Mouse (Mus musculus) cerebellum, adult 2 months (tissue): Measurements from ENCODE around the gene Spsb1. TPM values are rescaled to one million over a fixed set of nuclear protein-coding genes. Genes with fewer than 3 reads are reported as not detected.

ENCODE experiments used
- DNase-seq, 2 experiments: peaks; one replicate each; pipeline ENCODE4 v3.0.0; 2021
- H3K27ac ChIP-seq: fragments of 200-500 bp; 2 replicates; pipeline ENCODE4 v1.5.1; 2012; ENCODE audit warnings: low read length, control low read depth, inconsistent platforms; ENCODE audit not compliant: insufficient read depth
- H3K27me3 ChIP-seq: fragments of 200-500 bp; 2 replicates; pipeline ENCODE4 v1.6.1; 2012; ENCODE audit warnings: inconsistent platforms, mild to moderate bottlenecking, low read length, moderate library complexity; ENCODE audit not compliant: control insufficient read depth, insufficient read depth
- H3K4me1 ChIP-seq: fragments of 200-500 bp; 2 replicates; pipeline ENCODE4 v1.6.1; 2011; ENCODE audit warnings: low read length; ENCODE audit not compliant: control insufficient read depth, insufficient read depth
- H3K4me3 ChIP-seq: fragments of 200-500 bp; replicated peaks from 2 replicates; pipeline ENCODE3; 2011; ENCODE audit warnings: mild to moderate bottlenecking, low read depth, low read length, control low read depth; ENCODE audit not compliant: insufficient read depth
- CTCF ChIP-seq: fragments of 200-500 bp; IDR thresholded peaks from 2 replicates; pipeline ENCODE4 v1.5.1; 2011; ENCODE audit warnings: low read depth, mild to moderate bottlenecking, control low read depth, low read length, moderate library complexity, borderline replicate concordance; ENCODE audit not compliant: insufficient read depth
- POLR2A ChIP-seq: fragments of 200-500 bp; IDR thresholded peaks from 2 replicates; pipeline ENCODE4 v1.6.1; 2011; ENCODE audit warnings: low read length, control low read depth, borderline replicate concordance; ENCODE audit not compliant: insufficient read depth
- WGBS: fragments of 180-500 bp; shearing (Covaris S2); methylation state at CpG from one replicate; pipeline ENCODE4 v1.1.7; 2018; 5-methylcytosine and 5-hydroxymethylcytosine counted together
- polyA plus RNA-seq: library from polyadenylated mRNA; depleted of rRNA; stranded (reverse); fragments of >200 nt; gene quantifications from 2 replicates; pipeline ENCODE4 v1.2.3, GENCODE M21; 2012

Gene Spsb1
- polyA plus RNA-seq, 1 experiment = 25.3 TPM

DNA sequence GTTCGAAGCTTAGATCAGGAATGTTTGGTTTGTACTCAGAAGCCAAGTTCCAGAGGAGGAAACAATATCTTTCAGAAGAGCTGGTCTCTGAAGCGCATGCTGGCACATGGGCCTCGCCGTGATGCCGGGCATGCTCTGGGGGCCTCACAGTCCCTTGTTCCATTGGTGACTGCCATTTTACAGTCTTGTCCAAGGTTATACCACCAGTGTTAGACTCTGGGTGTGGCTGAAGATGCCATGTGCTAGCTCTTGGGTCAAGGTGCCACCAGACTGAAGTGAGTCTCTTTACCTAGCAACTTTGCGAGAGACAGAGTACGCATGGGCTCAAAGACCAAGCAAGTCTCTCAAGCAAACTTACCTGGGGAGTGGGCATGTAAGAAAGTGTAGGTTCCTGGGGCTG is 60.5 kb downstream of the Spsb1 start:
- Histone ChIP-seq H3K4me1 (peaks cover 5% of the 10 kb centered on the region; the same call in 1 of the 2 replicates), H3K27me3 (no peaks in the 10 kb centered on the region), H3K4me3 (no peak overlapping the region), H3K27ac (0 out of 2 replicates have a peak overlapping the region, but pooled peaks have one; percentile 5)
- WGBS = 96% methylated on average over 7 of the region's 7 CpGs
- no peak for DNase-seq
- TF ChIP-seq CTCF = no peak
- no peak for TF ChIP-seq POLR2A

DNA sequence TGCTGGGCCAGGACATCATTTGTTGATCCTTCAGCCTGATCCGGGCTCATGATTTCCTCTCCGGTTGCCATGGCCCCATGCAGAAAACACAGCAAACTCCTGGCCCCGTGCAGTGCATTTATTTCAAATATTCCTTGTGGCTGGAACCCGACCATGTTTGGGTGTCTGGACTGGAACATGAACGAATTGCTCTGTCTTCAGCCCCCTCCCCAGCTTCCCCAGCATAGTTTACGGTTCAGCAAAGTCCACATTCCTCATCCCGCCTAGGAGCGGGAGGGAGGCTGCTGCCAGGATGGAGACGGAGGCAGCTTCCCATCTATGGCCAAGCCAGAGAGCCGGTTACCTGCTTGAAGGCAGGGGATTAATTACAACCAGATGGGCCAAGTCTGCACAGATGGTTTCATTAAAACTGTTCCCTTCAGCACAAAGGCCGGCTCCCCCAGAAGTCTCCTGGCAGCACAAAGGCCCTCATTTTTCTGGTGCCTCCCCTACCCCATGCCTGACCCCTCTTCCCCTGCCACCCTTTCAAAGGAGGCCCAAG is 61.2 kb downstream of the Spsb1 start:
- WGBS = 10% methylated on average over 11 of the region's 11 CpGs
- TF ChIP-seq POLR2A = no peak
- no peak for TF ChIP-seq CTCF
- Histone ChIP-seq H3K27me3 (no peaks in the 10 kb centered on the region), H3K4me3 (no peak overlapping the region), H3K4me1 (peaks cover 5% of the 10 kb centered on the region; the same call in 1 of the 2 replicates), H3K27ac (no peak overlapping the region)
- peak; percentile 42 to 64 for DNase-seq

DNA sequence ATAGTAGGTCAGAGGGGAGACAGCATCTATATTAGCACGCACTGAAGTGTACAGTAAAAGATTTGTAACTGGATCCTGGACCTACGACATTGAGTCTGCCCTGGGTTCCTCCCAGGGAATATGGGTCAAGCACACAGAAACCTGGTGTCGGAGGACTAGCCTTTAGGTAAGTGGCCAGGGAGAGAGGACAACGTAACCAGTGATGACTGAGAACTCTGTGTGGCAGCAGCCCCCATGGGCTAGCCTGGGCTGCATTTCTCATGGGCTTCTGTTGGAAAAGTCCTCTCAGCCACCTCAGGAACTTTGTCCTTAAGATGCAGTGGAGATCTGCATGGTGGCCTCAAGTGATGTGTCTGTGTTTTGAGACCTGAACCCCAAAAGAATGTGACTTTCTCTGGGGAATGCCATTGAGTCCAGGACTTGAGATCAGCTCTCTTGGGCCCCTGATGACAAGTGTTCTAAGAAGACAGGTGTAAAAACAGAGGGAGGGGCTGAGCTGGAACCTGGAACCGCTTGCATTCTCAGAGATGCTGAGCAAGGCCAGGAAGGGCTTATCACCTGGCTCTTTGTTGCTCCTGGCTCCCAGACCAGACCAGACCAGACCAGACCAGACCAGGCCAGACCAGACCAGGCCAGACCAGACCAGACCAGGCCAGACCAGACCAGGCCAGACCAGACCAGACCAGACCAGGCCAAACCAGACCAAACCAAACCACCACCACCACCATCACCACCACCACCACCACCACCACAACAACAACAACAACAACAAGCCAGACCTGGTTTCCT is 63.5 kb downstream of the Spsb1 start:
- no peak for DNase-seq
- Histone ChIP-seq H3K27ac (no peak overlapping the region), H3K27me3 (no peaks in the 10 kb centered on the region), H3K4me3 (no peak overlapping the region), H3K4me1 (peaks cover 5% of the 10 kb centered on the region; the same call in 1 of the 2 replicates)
- WGBS = 97% methylated on average over 5 of the region's 5 CpGs
- TF ChIP-seq POLR2A = no peak
- no peak for TF ChIP-seq CTCF

DNA sequence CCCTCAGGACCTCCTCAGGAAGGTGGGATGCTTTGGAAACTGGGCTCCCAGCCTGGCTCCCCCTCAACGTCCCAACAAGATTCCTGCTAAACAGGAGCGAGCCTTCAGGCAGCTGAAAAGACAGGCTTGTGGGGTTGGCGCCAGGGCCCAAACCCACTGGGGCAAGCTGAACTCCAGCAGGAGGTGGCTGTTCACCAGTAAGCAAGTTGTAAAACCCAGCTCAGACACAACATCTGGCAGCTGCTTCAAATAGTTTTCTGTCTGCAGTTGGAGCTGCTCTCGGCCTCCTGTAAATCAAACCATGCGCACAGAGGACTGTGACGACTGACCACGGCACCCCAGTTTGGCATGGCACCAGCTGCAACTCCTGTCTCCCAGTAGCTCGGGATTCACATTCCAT is 64.3 kb downstream of the Spsb1 start:
- TF ChIP-seq CTCF = no peak
- TF ChIP-seq POLR2A = no peak
- 56% methylated on average over 8 of the region's 8 CpGs for WGBS
- no peak for DNase-seq
- Histone ChIP-seq H3K27me3 (no peaks in the 10 kb centered on the region), H3K4me3 (no peak overlapping the region), H3K4me1 (peaks cover 5% of the 10 kb centered on the region; the same call in 1 of the 2 replicates), H3K27ac (peak overlapping the region; percentile 37; the same call in 1 of the 2 replicates)

DNA sequence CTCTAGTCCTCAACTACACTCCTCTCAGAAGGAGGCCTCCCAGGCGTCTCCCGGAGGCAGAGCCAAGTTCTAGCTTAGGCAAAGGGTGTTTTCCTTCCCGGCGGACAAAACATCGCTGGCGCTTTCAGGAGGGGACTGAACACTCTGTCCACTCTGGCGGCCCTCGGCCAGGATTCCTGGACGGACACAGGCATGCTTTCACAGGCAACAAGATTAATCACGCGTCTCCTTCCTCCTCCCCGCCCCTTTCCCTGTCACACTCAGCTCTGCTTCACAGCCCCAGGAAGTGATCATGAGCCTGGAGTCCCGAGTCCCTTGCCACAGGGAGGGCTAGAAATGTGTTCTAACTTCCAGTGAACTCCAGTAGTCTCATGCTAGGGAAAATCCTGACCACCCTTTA is 65.0 kb downstream of the Spsb1 start:
- no peaks in the 10 kb centered on the region for H3K27me3 ChIP-seq
- H3K4me3 ChIP-seq = no peak overlapping the region
- WGBS = 30% methylated on average over 13 of the region's 13 CpGs
- peak overlapping the region; percentile 37; the same call in 1 of the 2 replicates for H3K27ac ChIP-seq
- DNase-seq = peak in 1 of 2 experiments; percentile 51
- no peak for TF ChIP-seq CTCF
- no peak for TF ChIP-seq POLR2A
- peaks cover 5% of the 10 kb centered on the region; the same call in 1 of the 2 replicates for H3K4me1 ChIP-seq

DNA sequence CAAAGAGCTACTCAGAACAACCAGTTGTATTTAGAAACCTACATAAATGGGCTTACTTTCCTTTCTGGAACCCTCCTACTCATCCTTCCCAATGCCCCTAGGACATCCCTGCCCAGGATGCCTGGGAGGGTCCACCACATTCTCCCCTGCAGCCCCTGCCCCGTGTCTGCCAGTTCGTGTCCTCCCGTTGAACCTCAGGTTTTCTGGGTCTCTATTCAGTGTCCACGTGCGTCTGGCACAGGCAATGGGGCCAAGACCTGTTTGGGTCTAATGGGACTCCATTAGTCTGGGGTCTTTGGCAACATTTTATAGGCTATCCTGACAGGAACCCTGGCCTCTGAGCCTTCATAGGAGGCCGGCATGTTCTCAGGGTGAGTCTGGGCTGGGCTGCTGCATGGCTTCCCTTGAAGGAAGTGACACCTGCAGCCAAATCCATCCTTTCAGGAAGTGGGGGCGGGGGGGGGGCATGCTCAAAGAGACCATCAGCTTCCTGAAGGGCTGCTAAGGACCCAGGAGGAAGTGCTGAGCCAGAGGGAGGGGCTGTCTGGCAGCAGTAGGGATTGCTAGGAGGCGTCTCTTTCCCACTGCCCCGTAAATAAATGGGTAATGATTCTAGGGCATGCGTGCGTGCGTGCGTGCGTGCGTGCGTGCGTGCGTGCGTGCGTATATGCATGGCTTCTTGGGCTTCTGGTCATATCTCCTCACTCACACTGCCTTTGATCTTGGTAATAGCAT is 65.9 kb downstream of the Spsb1 start:
- 88% methylated on average over 20 of the region's 20 CpGs for WGBS
- Histone ChIP-seq H3K4me3 (no peak overlapping the region), H3K27ac (no peak overlapping the region), H3K4me1 (peaks cover under 1% of the 10 kb centered on the region; the same call in 1 of the 2 replicates), H3K27me3 (no peaks in the 10 kb centered on the region)
- TF ChIP-seq CTCF (no peak), POLR2A (no peak)
- DNase-seq = no peak

DNA sequence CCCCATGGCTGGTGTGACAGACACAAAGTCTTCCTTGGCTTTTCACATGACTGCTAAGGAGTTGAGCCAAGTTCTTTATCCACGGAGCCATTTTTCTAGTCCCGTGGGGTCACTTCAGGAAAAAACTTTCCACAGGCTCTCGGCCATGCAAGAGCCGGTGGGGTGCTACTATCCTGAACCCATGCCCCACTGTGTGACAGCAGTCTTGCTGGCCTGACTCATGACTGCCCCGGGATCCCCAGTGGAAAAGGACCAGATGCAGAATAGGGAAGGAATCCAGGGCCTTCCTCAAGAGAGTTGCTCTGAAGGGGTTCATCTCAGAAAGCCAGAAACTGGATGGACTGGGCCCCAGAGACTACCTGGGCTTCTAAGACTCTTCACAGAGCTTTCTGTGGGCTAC is 66.7 kb downstream of the Spsb1 start:
- Histone ChIP-seq H3K4me1 (0 out of 2 replicates have a peak, but pooled peaks cover 3% of the 10 kb centered on the region), H3K27me3 (no peaks in the 10 kb centered on the region), H3K27ac (no peak overlapping the region), H3K4me3 (no peak overlapping the region)
- DNase-seq = no peak
- WGBS = 40% methylated on average over 5 of the region's 5 CpGs
- TF ChIP-seq CTCF (no peak), POLR2A (no peak)
